Mouse (Mus musculus) embryonic stem cell, embryonic (primary cell): ENCODE results near the gene Tmem54.

ENCODE experiments used
- CTCF ChIA-PET, 4 experiments: fragments of 300-600 bp in 2 of 4; fragments of 350-600 bp in 2 of 4; sonication (Branson Sonifier 250); formaldehyde crosslinking; loops; one replicate each; lab custom pipeline; 2022; ENCODE audit warnings: inconsistent platforms in 2 of 4; lab: Charles Lee
- POLR2A ChIA-PET, 4 experiments: fragments of 300-600 bp in 2 of 4; fragments of 350-600 bp in 2 of 4; sonication (Branson Sonifier 250); formaldehyde crosslinking; loops; one replicate each; lab custom pipeline; 2022; ENCODE audit warnings: antibody characterized with exemption in 4 of 4, inconsistent platforms in 1 of 4; lab: Charles Lee

Tmem54 gene

GRCm38 (mm10) chr4:129105356-129105755 is at the start of gene Tmem54:
TSS of gene Tmem54 (plus strand) at chr4:129105548.
- POLR2A ChIA-PET, result interaction anchor here in 2 of 4 experiments (0.5 to 4.5 kb wide), 12 partner anchors 10 to 345 kb away, joined by 3 to 25 read pairs (median 4); partner anchors contain the start of genes Hpca (in 2 of the 2) and Rnf19b (in 2 of the 2)
- CTCF ChIA-PET, result interaction anchor here (0.6 to 1.6 kb wide), 10 partner anchors 8 to 958 kb away, joined by 3 to 8 read pairs (median 6); no protein-coding TSS in a partner anchor

- ChIA-PET CTCF (no interaction called here), POLR2A (interaction anchor here in 3 of 4 experiments (0.5 to 7.6 kb wide), 16 partner anchors 9 to 1606 kb away, joined by 3 to 375 read pairs (median 4); partner anchors contain the start of gene Ak2 (in 1 of the 3))
These were observed 49.8 kb upstream of the Tmem54 start for GRCm38 (mm10) chr4:129055562-129055961.

- CTCF ChIA-PET, result interaction anchor here in 2 of 4 experiments (0.5 to 1.7 kb wide), 9 partner anchors 9 to 214 kb away, joined by 3 to 10 read pairs (median 4); partner anchors contain the start of gene Ak2 (in 1 of the 2)
These were observed 47.7 kb upstream of the Tmem54 start for GRCm38 (mm10) chr4:129057533-129058206.

GRCm38 (mm10) chr4:129058207-129059092 is 46.9 kb upstream of the Tmem54 start, which contains the start of gene Rnf19b:
TSS of gene Rnf19b (plus strand) at chr4:129058271.
- ChIA-PET POLR2A (interaction anchor here (0.6 to 7.6 kb wide), 251 partner anchors 9 to 1694 kb away, joined by 3 to 375 read pairs (median 5); partner anchors contain the start of genes Bsdc1 (in 4 of the 4), Ak2 (in 3 of the 4), Azin2 (in 3 of the 4) and Fndc5 (in 2 of the 4)), CTCF (interaction anchor here in 3 of 4 experiments (0.5 to 1.7 kb wide), 5 partner anchors 9 to 215 kb away, joined by 3 to 10 read pairs (median 4); no protein-coding TSS in a partner anchor)

More at GRCm38 (mm10) chr4:129057533-129058206, 47.7 kb upstream of the Tmem54 start:
- POLR2A ChIA-PET, result interaction anchor here (0.5 to 7.6 kb wide), 316 partner anchors 8 to 1816 kb away, joined by 3 to 375 read pairs (median 5); partner anchors contain the start of genes Bsdc1 (in 4 of the 4), Ak2 (in 3 of the 4), Azin2 (in 3 of the 4) and Fndc5 (in 2 of the 4)

GRCm38 (mm10) chr4:129059125-129059551 is 46.2 kb upstream of the Tmem54 start:
- POLR2A ChIA-PET, result interaction anchor here (0.6 to 7.6 kb wide), 58 partner anchors 9 to 518 kb away, joined by 3 to 375 read pairs (median 26); partner anchors contain the start of genes Ak2 (in 3 of the 4), Azin2 (in 2 of the 4), Bsdc1 (in 1 of the 4) and Hpca (in 1 of the 4)
- CTCF ChIA-PET, result interaction anchor here in 2 of 4 experiments (0.5 to 1.2 kb wide), 2 partner anchors 23 to 87 kb away, joined by 3 read pairs; no protein-coding TSS in a partner anchor

DNA sequence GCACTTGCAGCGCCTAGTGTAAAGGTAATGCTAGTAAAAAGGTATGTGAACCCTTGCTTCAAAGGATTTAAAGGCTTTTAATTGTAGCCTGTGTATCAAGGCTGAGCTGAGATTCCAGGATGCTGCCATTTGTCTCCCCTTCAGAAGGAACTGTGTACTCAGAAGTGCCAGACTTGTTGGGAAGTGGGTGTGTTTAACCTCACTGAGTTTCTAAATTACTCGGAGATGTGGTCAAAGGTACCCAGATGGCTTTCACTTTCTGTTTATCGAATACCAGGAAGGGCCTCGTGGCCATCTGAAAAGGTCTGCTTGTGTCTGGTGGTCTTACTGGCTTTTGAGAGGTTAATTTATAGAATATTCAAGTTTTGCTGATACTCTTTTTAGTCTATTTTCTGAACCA is 45.4 kb upstream of the Tmem54 start:
- ChIA-PET POLR2A (interaction anchor here in 3 of 4 experiments (0.9 to 7.6 kb wide), 18 partner anchors 13 to 95 kb away, joined by 3 to 375 read pairs (median 60); partner anchors contain the start of genes Ak2 (in 3 of the 3) and Azin2 (in 1 of the 3)), CTCF (no interaction called here)

DNA sequence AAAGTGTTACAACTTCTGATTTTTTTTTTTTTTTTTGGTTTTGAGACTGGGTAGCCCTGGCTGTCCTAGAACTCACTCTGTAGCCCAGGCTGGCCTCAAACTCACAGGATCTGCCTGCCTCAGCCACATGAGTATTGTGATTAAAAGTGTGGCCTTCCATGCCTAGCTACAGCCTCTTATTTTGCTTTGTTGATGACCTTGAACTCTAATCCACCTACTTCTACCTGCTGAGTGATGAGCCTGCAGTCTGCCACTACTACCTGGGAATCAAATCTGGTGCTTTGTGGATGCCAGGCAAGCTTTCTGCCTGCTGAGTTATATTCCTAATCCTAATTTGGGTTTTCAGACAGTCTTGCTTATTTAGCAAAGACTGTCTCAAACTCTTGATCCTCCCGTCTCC is 43.9 kb upstream of the Tmem54 start:
- ChIA-PET CTCF (no interaction called here), POLR2A (interaction anchor here in 2 of 4 experiments (0.6 to 3.3 kb wide), 14 partner anchors 11 to 926 kb away, joined by 3 to 18 read pairs (median 3); no protein-coding TSS in a partner anchor)

DNA sequence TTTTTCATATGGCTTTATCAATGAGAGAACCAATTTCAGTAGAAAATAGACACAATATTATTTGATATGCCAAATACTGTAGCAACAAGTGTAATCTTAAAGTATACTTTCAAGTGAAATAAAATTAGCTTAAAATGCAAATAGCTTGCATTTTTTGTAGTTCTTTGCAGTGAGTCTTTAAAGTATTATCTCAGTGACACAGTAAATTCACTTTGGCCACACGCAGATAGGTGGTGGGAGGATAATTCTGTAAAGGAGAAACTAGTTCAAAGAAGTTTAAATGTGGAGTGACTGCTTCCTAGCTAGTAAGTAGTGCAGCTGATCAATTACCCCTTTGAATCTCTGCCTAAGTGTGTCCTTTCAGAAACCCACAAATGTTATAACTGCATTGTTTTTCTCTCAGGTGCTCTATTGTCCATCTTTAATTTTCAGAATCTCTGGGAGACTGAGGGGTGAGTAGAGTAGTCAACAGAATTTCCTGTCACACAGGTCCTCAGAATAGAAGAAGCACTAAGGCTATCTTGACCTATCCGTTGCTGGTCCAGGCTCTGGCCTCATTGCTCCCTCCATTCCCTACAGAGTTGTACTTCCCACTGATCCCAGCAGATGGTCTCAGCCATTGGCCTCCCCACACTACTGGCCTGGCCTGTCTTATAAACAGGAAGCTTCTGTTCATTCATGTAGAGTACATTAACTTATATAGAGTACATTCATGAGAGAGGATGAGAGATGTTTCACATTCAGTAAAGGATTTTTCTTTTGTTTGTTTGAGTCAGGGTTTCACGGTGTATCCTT is 42.9 kb upstream of the Tmem54 start:
- POLR2A ChIA-PET, result interaction anchor here in 2 of 4 experiments (0.9 to 3.3 kb wide), 16 partner anchors 12 to 399 kb away, joined by 3 to 18 read pairs (median 4); partner anchors contain the start of genes Azin2 (in 1 of the 2) and Bsdc1 (in 1 of the 2)
- CTCF ChIA-PET, result interaction anchor here in 3 of 4 experiments (0.6 to 1.0 kb wide), 4 partner anchors 20 to 92 kb away, joined by 3 read pairs; no protein-coding TSS in a partner anchor

DNA sequence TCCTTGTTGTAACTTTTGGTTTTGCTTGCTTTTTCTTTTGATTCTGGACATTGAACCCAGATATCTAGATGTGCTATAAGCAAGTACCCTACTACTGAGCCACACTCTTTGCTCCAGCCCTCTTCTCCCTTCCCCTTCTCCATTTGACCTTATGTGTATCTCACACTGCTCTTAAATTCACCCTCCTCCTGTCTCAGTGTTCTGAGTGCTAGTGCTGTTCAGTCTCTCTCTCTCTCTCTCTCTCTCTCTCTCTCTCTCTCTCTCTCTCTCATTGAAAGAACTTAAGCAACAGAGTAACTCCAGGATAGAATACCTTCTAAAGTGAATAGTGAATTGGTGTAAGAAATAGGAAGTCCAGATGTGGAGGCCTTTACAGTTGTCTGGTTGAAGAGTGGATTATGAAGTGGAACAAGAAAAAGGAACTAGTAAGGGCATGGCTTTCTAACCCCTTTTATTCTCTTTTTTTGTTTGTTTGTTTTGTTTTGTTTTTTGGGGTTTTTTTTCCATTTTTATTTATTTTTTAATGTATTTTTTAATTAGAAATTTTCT is 39.6 kb upstream of the Tmem54 start:
- CTCF ChIA-PET, result no interaction called here
- POLR2A ChIA-PET, result interaction anchor here in 3 of 4 experiments (0.6 to 14.6 kb wide), 6 partner anchors 7 to 72 kb away, joined by 3 to 266 read pairs (median 6); partner anchors contain the start of gene Rnf19b (in 2 of the 3)

DNA sequence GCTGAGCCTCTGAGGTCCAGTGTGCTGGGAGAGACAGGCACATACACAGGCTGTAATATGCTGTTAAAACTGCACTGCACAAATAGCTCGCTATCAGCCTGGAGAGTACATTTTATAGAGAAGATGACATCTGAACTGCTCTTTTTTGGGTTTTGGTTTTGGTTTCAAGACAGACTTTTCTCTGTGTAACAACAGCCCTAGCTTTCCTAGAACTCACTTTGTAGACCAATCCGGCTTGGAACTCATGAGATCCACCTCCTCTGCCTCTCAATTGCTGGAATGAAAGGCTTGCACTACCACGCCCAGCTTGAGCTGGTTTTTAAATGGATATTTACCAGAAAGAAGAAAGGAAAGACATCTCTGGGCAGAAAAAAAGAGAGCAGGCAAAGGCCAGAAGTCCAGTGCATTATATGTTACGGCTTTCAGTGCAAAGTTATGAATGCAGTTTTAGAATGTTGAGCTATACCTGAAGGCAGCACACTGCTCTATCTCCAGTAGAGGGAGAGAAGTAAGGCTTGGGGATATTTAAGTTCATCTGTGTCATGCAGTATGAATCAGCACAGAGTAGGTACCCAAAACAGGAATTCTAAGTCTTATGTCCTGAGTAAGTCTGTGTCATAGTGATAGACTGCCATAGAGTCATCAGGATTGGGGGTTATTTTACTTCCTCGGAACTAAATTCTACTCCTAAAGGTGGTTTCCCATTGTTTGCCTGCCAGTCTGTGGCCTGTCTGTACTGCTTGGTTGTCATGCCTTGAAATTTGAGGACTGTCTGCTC is 37.5 kb upstream of the Tmem54 start:
- ChIA-PET POLR2A (interaction anchor here (0.6 to 14.6 kb wide), 28 partner anchors 8 to 1672 kb away, joined by 3 to 266 read pairs (median 4); partner anchors contain the start of gene Rnf19b (in 3 of the 4)), CTCF (interaction anchor here in 3 of 4 experiments (0.5 to 2.1 kb wide), 3 partner anchors 15 to 143 kb away, joined by 3 to 6 read pairs (median 4); no protein-coding TSS in a partner anchor)

DNA sequence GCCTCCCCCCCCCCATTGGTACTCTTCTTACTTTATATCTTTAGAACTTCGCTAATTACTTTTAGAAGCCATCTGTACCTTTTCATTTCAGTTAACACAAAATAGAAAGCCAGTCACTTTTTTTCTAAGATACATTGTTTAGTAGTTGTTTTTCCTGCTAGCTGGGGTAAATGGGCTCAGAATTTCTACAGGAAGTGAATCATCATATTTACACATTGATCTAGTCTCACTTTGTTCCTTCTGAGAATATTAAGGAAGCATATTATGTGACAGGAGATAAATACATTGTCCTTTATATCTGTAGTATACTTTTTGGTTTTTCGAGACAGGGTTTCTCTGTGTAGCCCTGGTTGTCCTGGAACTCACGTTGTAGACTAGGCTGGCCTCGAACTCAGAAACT is 36.5 kb upstream of the Tmem54 start:
- CTCF ChIA-PET, result interaction anchor here in 1 of 4 experiments (0.9 kb wide), 1 partner anchor 52 kb away, joined by 4 read pairs; no protein-coding TSS in a partner anchor
- POLR2A ChIA-PET, result interaction anchor here in 3 of 4 experiments (0.6 to 14.6 kb wide), 9 partner anchors 10 to 191 kb away, joined by 3 to 266 read pairs (median 4); partner anchors contain the start of gene Rnf19b (in 3 of the 3)

- CTCF ChIA-PET, result no interaction called here
- POLR2A ChIA-PET, result interaction anchor here in 3 of 4 experiments (0.6 to 14.6 kb wide), 15 partner anchors 8 to 132 kb away, joined by 3 to 266 read pairs (median 4); partner anchors contain the start of gene Rnf19b (in 3 of the 3)
These were observed 26.2 kb upstream of the Tmem54 start for GRCm38 (mm10) chr4:129079126-129079525.

- ChIA-PET POLR2A (interaction anchor here in 2 of 4 experiments (1.1 to 1.2 kb wide), 3 partner anchors 23 to 84 kb away, joined by 3 to 6 read pairs (median 3); partner anchors contain the start of gene Rnf19b (in 2 of the 2)), CTCF (no interaction called here)
These were observed 24.3 kb upstream of the Tmem54 start for GRCm38 (mm10) chr4:129081041-129081440.

DNA sequence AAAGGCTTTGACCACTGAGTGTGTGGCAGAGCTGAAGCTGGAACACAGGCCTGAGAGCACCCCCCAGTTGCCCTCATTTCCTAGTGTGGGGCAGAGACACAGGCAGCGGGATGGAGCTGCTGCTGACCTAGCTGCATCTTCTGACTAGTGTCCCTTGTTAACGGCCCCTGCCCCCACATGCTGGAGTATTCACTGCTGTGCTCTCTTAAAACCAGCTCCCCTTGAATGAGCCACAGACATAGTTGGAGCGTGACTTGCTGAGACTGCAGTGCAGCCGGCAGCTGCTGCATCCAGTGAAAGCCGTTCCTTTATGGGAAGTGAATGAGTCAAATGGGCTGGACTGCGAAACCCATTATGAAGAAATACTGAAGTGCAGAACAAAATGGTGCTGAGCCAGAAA is 23.8 kb upstream of the Tmem54 start:
- ChIA-PET CTCF (no interaction called here), POLR2A (interaction anchor here in 3 of 4 experiments (0.6 to 1.2 kb wide), 4 partner anchors 21 to 84 kb away, joined by 3 to 6 read pairs (median 4); partner anchors contain the start of gene Rnf19b (in 2 of the 3))

- CTCF ChIA-PET, result interaction anchor here in 2 of 4 experiments (0.5 to 1.5 kb wide), 2 partner anchors 30 to 53 kb away, joined by 5 to 11 read pairs; no protein-coding TSS in a partner anchor
- POLR2A ChIA-PET, result interaction anchor here (0.6 to 8.8 kb wide), 5 partner anchors 21 to 85 kb away, joined by 3 to 74 read pairs (median 6); partner anchors contain the start of gene Rnf19b (in 3 of the 4)
These were observed 23.4 kb upstream of the Tmem54 start for GRCm38 (mm10) chr4:129081939-129082338.
